Mouse (Mus musculus) hindlimb bud, embryonic 11.5 days (tissue): Measurements from ENCODE around the gene Gm47283.
"Not testable (repeated sequence)": the region's sequence is repeated elsewhere in the genome, so short reads cannot be mapped to it uniquely, and the experiment has no call there.

Experiments
- DNase-seq: peaks from one replicate; pipeline ENCODE4 v3.0.0-alpha.2; 2012; ENCODE audit warnings: low read depth, low spot score; ENCODE audit errors: extremely low spot score

The Gm47283 gene

GRCm38 (mm10) chrY:90784438-90784837, at the start of gene Gm47283:
Gene Gm47283 (plus strand): TSS chrY:90784738.
- not testable (repeated sequence) for DNase-seq

DNA sequence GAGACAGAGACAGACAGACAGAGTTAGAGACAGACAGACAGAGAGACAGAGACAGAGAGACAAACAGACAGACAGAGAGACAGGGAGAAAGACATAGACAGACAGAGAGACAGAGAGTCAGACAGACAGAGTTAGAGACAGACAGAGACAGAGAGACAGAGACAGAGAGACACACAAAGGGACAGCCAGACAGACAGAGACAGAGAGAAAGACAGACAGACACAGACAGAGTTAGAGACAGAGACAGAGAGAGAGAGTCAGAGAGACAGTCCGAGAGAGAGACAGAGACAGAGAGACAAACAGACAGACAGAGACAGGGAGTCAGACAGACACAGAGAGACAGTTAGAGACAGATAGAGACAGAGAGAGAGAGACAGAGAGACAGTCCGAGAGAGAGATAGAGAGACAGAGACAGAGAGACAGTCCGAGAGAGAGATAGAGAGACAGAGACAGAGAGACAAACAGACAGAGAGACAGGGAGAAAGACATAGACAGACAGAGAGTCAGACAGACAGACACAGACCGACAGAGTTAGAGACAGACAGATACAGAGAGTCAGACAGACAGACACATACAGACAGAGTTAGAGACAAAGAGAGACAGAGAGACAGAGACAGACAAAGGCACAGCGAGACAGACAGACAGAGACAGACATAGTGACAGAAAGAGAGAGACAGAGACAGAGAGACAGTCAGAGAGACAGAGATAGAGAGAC, 49.2 kb upstream of the Gm47283 start:
- DNase-seq: not testable (repeated sequence)

DNA sequence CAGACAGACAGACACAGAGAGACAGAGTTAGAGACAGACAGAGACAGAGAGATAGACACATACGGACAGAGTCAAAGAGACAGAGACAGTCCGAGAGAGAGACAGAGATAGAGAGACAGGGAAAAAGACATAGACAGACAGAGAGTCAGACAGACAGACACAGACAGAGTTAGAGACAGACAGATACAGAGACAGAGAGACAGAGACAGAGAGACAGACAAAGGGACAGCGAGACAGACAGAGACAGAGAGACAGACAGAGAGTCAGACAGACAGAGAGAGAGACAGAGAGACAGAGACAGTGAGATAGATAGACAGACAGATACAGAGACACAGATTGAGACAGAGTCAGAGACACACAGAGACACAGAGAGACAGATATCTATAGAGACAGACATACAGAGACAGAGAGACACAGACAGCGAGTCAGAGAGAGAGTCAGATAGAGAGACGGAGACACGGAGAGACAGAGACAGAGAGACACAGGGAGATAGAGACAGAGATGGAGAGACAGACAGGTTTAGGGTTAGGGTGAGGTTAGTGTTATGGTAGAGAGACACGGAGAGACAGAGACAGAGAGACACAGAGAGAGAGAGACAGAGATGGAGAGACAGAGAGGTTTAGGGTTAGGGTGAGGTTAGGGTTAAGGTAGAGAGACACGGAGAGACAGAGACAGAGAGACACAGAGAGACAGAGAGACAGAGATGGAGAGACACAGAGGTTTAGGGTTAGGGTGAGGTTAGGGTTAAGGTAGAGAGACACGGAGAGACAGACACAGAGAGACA, 48.1 kb upstream of the Gm47283 start:
- DNase-seq: not testable (repeated sequence)

- no peak for DNase-seq
Observed at GRCm38 (mm10) chrY:90737606-90738430, 46.7 kb upstream of the Gm47283 start.

GRCm38 (mm10) chrY:90738431-90738680, 46.2 kb upstream of the Gm47283 start:
- DNase-seq: no peak

DNA sequence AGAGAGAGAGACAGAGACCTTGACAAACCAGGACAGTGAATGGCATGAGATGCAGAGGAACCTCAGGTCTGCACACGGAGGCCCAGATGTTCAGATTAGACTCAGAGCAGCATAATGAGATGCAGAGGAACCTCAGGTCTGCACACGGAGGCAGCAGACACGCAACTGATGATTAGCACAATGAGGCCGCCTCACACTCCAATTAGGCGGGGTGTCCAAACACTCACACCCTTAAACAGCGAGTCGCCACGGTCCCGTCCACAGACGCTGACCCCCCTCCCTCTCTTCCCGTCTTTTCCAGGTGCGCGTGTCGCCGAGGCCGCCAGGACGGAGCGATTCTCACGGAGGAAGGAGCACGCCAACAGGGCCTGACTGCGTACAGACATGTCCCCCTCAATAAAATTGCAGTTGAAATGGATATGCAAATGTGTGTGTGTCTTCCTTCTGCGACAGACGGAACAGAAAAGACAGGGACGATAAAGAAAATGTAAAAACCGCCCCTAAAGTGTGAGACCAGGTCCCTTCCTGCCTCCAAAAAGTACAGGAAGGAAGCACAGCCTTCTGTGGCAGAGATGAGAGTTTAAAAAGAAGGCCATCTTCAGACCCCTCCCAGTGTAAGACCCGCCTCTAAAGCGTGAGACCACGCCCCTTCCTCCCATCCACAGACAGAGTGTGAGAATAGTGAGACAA, 45.6 kb upstream of the Gm47283 start:
- not testable (repeated sequence) for DNase-seq

GRCm38 (mm10) chrY:90739531-90740012, 45.0 kb upstream of the Gm47283 start:
- peak; percentile 98 for DNase-seq

GRCm38 (mm10) chrY:90740013-90740561, 44.5 kb upstream of the Gm47283 start:
- peak; percentile 93 for DNase-seq

DNA sequence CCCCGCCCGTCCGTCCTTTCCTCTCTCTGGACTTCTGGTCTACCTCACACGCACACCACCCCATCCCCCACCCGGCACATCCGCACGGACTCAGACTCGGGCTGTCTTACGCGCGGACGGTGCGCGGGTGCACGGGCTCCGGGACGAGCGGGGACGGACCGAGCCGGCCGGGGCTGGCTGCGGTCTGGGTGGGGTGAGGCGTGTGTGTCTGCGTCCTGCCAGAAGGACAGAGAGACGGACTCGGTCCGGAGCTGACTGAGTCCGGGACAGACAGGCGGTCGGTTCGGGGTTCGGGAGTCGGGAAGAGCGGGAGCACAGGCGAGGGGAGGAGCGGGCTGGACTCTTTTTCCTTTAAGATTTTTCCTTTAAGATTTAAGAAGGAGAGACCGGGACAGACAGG, 43.5 kb upstream of the Gm47283 start:
- DNase-seq: not testable (repeated sequence)

DNA sequence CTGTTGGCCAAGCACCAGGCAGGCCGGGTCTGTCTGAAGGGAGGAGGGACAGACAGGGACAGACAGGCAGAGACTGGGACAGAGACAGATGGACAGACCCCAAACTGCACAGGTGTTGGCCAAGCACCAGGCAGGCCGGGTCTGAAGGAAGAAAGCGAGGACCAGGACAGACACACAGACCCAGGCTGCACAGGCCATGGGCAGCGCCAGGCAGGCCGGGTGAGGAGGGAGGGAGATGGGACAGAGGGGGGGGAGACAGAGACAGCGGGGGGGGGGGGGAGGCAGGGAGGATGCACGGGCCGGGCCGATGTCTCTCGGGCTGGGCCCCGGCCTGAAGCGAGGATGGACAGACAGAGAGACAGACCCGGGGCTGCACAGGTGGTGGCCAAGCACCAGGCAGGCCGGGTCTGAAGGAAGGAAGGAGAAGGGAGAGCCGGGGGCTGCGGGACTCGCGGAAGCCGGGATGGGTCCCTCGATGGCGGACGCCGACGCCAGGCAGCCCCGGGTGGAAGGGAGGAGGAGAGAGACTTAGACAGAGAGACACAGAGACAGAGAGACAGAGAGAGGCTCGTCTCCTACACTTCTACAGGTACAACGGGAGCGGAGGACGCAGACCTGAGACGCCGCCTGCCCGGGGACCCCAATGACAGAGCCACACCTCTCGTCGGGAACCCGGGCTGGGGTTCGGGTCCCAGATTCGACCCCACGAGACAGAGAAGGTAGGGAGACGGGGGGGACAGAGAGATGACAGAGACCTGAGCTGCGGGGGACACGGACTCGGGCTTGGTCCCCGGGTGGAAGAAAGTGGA, 42.9 kb upstream of the Gm47283 start:
- DNase-seq: not testable (repeated sequence)

GRCm38 (mm10) chrY:90742261-90743052, 42.1 kb upstream of the Gm47283 start:
- not testable (repeated sequence) for DNase-seq

DNA sequence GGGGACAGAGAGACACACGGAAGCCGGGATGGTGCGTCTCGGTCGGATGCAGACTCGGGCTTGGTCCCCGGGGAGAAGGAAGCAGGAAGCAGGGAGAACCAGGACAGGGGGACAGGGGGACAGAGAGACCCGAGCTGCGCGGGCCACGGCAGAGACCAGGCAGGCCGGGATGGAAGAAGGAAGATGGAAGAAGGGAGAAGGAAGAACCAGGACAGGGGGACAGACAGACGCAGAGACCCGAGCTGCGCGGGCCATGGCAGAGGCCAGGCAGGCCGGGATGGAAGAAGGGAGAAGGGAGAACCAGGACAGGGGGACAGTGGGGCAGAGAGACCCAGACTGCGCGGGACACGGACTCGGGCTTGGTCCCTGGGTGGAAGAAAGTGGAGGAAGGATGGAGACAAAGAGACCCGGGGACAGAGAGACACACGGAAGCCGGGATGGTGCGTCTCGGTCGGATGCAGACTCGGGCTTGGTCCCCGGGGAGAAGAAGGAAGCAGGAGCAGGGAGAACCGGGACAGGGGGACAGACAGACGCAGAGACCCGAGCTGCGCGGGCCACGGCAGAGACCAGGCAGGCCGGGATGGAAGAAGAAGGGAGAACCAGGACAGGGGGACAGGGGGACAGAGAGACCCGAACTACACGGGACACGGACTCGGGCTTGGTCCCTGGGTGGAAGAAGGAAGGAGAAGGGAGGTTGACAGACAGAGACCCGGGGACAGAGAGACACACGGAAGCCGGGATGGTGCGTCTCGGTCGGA, 41.3 kb upstream of the Gm47283 start:
- not testable (repeated sequence) for DNase-seq

- no peak for DNase-seq
Observed at GRCm38 (mm10) chrY:90743811-90744220, 40.7 kb upstream of the Gm47283 start.

GRCm38 (mm10) chrY:90744381-90744981, 40.1 kb upstream of the Gm47283 start:
- not testable (repeated sequence) for DNase-seq

- DNase-seq: not testable (repeated sequence)
Observed at GRCm38 (mm10) chrY:90745256-90745655, 39.3 kb upstream of the Gm47283 start.

- DNase-seq: not testable (repeated sequence)
Observed at GRCm38 (mm10) chrY:90754721-90755120, 29.8 kb upstream of the Gm47283 start, which contains the start of gene Gm21860. Gene Gm21860 (minus strand): TSS chrY:90754821.

- not testable (repeated sequence) for DNase-seq
Observed at GRCm38 (mm10) chrY:90839077-90839476, 54.5 kb downstream of the Gm47283 start, which contains the start of gene Gm21748. Gene Gm21748 (minus strand): TSS chrY:90839177.
